Mouse (Mus musculus) liver, embryonic 14.5 days (tissue): ENCODE measurements at regions not wholly inside any gene's neighbourhood (a gene's known extent, or its start where the extent isn't known, plus 50 kb on each side); places are given as distances from the start of the nearest gene placed in this dataset.

Experiments
- CTCF ChIP-seq: IDR thresholded peaks from 2 replicates; pipeline ENCODE4 v1.5.1; 2016; ENCODE audit warnings: antibody characterized with exemption, low read depth, control low read depth
- EP300 ChIP-seq: IDR thresholded peaks from 2 replicates; pipeline ENCODE4 v1.6.1; 2016; ENCODE audit warnings: antibody characterized with exemption, low read depth

DNA sequence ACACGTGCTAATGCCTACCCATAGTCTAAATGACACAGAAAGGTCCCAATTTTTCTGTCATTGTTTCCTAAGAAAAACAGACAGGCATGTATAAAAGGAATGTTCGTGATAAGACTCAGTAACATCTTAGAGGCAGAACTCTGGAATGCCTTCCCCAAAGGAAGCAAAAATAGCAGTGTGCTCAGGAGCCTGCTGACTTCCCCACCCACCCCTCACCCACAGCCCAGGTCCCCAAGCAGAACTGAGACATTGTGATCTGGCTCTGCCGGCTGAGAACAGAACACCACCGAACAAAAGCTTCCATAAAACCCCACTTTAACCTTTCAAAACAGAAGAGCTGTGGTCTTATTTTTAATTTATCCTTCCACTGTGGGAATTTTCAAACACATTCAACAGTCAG is 286.1 kb downstream of the Qk start:
- no peak for TF ChIP-seq CTCF
- no peak for TF ChIP-seq EP300
